Mouse (Mus musculus) heart, embryonic 16.5 days (tissue): ENCODE measurements around the gene Hist1h3c. TPM values are rescaled to one million over a fixed set of nuclear protein-coding genes. Genes with fewer than 3 reads are reported as not detected.
"Not testable (repeated sequence)": the region's sequence is repeated elsewhere in the genome, so short reads cannot be mapped to it uniquely, and the experiment has no call there.

Experiments
- ATAC-seq: fragments of 200-750 bp; cut with Nextera tagmentation; replicated peaks from 2 replicates; pipeline ENCODE4 v1.8.0; 2017; ENCODE audit warnings: moderate number of reproducible peaks; ENCODE audit not compliant: insufficient read depth, low FRiP score; ENCODE audit errors: extremely low read depth
- H3K27ac ChIP-seq: fragments of 300-500 bp; sonication (generic); 2 replicates; pipeline ENCODE4 v1.5.1; 2014; ENCODE audit warnings: mild to moderate bottlenecking, low read length, control low read depth, moderate library complexity
- H3K27me3 ChIP-seq: fragments of 300-500 bp; sonication (generic); 2 replicates; pipeline ENCODE4 v1.6.1; 2014; ENCODE audit warnings: low read length, mixed read lengths; ENCODE audit not compliant: control insufficient read depth, insufficient read depth
- H3K36me3 ChIP-seq: fragments of 300-500 bp; sonication (generic); 2 replicates; pipeline ENCODE4 v1.6.1; 2014; ENCODE audit not compliant: control insufficient read depth, insufficient read depth
- H3K4me1 ChIP-seq: fragments of 300-500 bp; sonication (generic); 2 replicates; pipeline ENCODE4 v1.6.1; 2014; ENCODE audit warnings: low read length, mixed read lengths; ENCODE audit not compliant: control insufficient read depth, insufficient read depth
- H3K4me2 ChIP-seq: fragments of 300-500 bp; sonication (generic); 2 replicates; pipeline ENCODE4 v1.6.1; 2014; ENCODE audit warnings: low read depth, mild to moderate bottlenecking, control low read depth, low read length
- H3K4me3 ChIP-seq: fragments of 300-500 bp; sonication (generic); 2 replicates; pipeline ENCODE4 v1.5.1; 2014; ENCODE audit warnings: mild to moderate bottlenecking, control low read depth, low read length
- H3K9ac ChIP-seq: fragments of 300-500 bp; sonication (generic); 2 replicates; pipeline ENCODE4 v1.6.1; 2014; ENCODE audit warnings: low read length, control low read depth
- H3K9me3 ChIP-seq: fragments of 300-500 bp; sonication (generic); replicated peaks from 2 replicates; pipeline ENCODE4 v1.6.1; 2016; ENCODE audit warnings: low read length; ENCODE audit not compliant: control insufficient read depth
- WGBS: fragments of 180-500 bp; shearing (Covaris S2); extraction: QIAGEN DNeasy Blood & Tissue Kit; methylation state at CpG from one replicate; pipeline ENCODE4 v1.1.7; 2014; 5-methylcytosine and 5-hydroxymethylcytosine counted together
- polyA plus RNA-seq: library from polyadenylated mRNA; unstranded; fragments of >200 nt; fragmentation: Nextera tagmentation; extraction: Ambion mirVana; gene quantifications from 2 replicates; pipeline ENCODE4 v1.2.1, GENCODE M21; 2015

The Hist1h3c gene
- polyA plus RNA-seq, 1 experiment from 2014 or later, result 3.8 TPM

GRCm38 (mm10) chr13:23702801-23703200 lies 42.6 kb downstream of the Hist1h3c start:
- not testable (repeated sequence) for H3K9ac ChIP-seq, H3K4me1 ChIP-seq, ATAC-seq, H3K27me3 ChIP-seq, H3K9me3 ChIP-seq, H3K27ac ChIP-seq, H3K4me2 ChIP-seq, H3K36me3 ChIP-seq, H3K4me3 ChIP-seq
- 82% methylated on average over 2 of the region's 2 CpGs for WGBS

- Histone ChIP-seq H3K27ac (no peak overlapping the region), H3K9me3 (no peaks in the 10 kb centered on the region), H3K4me3 (no peak overlapping the region), H3K36me3 (no peaks in the 10 kb centered on the region), H3K4me1 (peaks cover 6% of the 10 kb centered on the region; the same call in 1 of the 2 replicates), H3K4me2 (no peak overlapping the region), H3K27me3 (no peaks in the 10 kb centered on the region), H3K9ac (no peak overlapping the region)
- 66% methylated on average over 4 of the region's 4 CpGs for WGBS
- ATAC-seq, result no peak
Measured at GRCm38 (mm10) chr13:23702220-23702619, 43.2 kb downstream of the Hist1h3c start.

- H3K36me3 ChIP-seq, result no peaks in the 10 kb centered on the region
- H3K4me1 ChIP-seq, result peaks cover 6% of the 10 kb centered on the region; the same call in 1 of the 2 replicates
- ATAC-seq, result peak; percentile 35; the same call in 1 of the 2 replicates
- no peak overlapping the region for H3K9ac ChIP-seq
- H3K9me3 ChIP-seq, result no peaks in the 10 kb centered on the region
- no peak overlapping the region for H3K4me3 ChIP-seq
- H3K27me3 ChIP-seq, result no peaks in the 10 kb centered on the region
- WGBS, result 15% methylated on average over 8 of the region's 8 CpGs
- no peak overlapping the region for H3K4me2 ChIP-seq
- no peak overlapping the region for H3K27ac ChIP-seq
Measured at GRCm38 (mm10) chr13:23700786-23701520, 44.4 kb downstream of the Hist1h3c start.

- Histone ChIP-seq H3K36me3 (no peaks in the 10 kb centered on the region), H3K9ac (no peak overlapping the region), H3K27ac (no peak overlapping the region), H3K4me2 (no peak overlapping the region), H3K4me1 (peaks cover 6% of the 10 kb centered on the region; the same call in 1 of the 2 replicates), H3K4me3 (no peak overlapping the region), H3K9me3 (no peaks in the 10 kb centered on the region), H3K27me3 (no peaks in the 10 kb centered on the region)
- WGBS, result 61% methylated on average over 3 of the region's 3 CpGs
- ATAC-seq, result no peak
Measured at GRCm38 (mm10) chr13:23699767-23700166, 45.6 kb downstream of the Hist1h3c start.

GRCm38 (mm10) chr13:23698996-23699395 lies 46.4 kb downstream of the Hist1h3c start:
- peak overlapping the region; percentile 37; the same call in 1 of the 2 replicates for H3K9ac ChIP-seq
- H3K27me3 ChIP-seq, result no peaks in the 10 kb centered on the region
- peak overlapping the region; percentile 71 for H3K27ac ChIP-seq
- H3K9me3 ChIP-seq, result no peaks in the 10 kb centered on the region
- no peak overlapping the region for H3K4me3 ChIP-seq
- H3K4me1 ChIP-seq, result peaks cover 6% of the 10 kb centered on the region; the same call in 1 of the 2 replicates
- peak overlapping the region; percentile 85 for H3K4me2 ChIP-seq
- no peak for ATAC-seq
- no peaks in the 10 kb centered on the region for H3K36me3 ChIP-seq
- WGBS, result 67% methylated on average over 6 of the region's 6 CpGs

- Histone ChIP-seq H3K27ac (peak within 1 kb of the TSS; percentile 92), H3K4me1 (peaks cover 6% of the 10 kb centered on the region; the same call in 1 of the 2 replicates), H3K36me3 (no peaks in the 10 kb centered on the region), H3K9me3 (no peaks in the 10 kb centered on the region), H3K4me3 (peak within 1 kb of the TSS; percentile 59), H3K4me2 (peak within 1 kb of the TSS; percentile 85), H3K27me3 (no peaks in the 10 kb centered on the region), H3K9ac (peak within 1 kb of the TSS; percentile 68)
- ATAC-seq, result peak; percentile 96
- WGBS, result under 1% methylated on average over 20 of the region's 22 CpGs
Measured at GRCm38 (mm10) chr13:23698300-23698693, 47.1 kb downstream of the Hist1h3c start, which contains the start of gene Hist1h4c. Hist1h4c (minus strand) TSS chr13:23698454.

- WGBS, result 1% methylated on average over 23 of the region's 32 CpGs
- ATAC-seq, result peak; percentile 12
- Histone ChIP-seq H3K27me3 (no peaks in the 10 kb centered on the region), H3K4me1 (peaks cover 6% of the 10 kb centered on the region; the same call in 1 of the 2 replicates), H3K27ac (peak overlapping the region; percentile 92), H3K9me3 (no peaks in the 10 kb centered on the region), H3K9ac (peak overlapping the region; percentile 68), H3K36me3 (no peaks in the 10 kb centered on the region), H3K4me2 (peak overlapping the region; percentile 85), H3K4me3 (peak overlapping the region; percentile 59)
Measured at GRCm38 (mm10) chr13:23697491-23698299, 47.7 kb downstream of the Hist1h3c start.

- Histone ChIP-seq H3K27ac (0 out of 2 replicates have a peak overlapping the region, but pooled peaks have one; percentile 5), H3K4me1 (peaks cover 6% of the 10 kb centered on the region; the same call in 1 of the 2 replicates), H3K27me3 (no peaks in the 10 kb centered on the region), H3K4me3 (no peak overlapping the region), H3K36me3 (no peaks in the 10 kb centered on the region), H3K9ac (no peak overlapping the region), H3K4me2 (peak overlapping the region; percentile 29), H3K9me3 (no peaks in the 10 kb centered on the region)
- ATAC-seq, result no peak
- WGBS, result 49% methylated on average over 15 of the region's 15 CpGs
Measured at GRCm38 (mm10) chr13:23696061-23696474, 49.3 kb downstream of the Hist1h3c start.
